Mouse (Mus musculus) brain, embryonic 18.5 days (tissue): ENCODE results near the gene Fam163b.

Experiments used
- DNase-seq: peaks from one replicate; pipeline ENCODE4 v3.0.0-alpha.2; 2012; ENCODE audit warnings: low read depth, low spot score

The Fam163b gene

GRCm38 (mm10) chr2:27141950-27142693 lies at the start of gene Fam163b:
TSS of gene Fam163b (minus strand) at chr2:27142491.
- DNase-seq = no peak

- DNase-seq = no peak
These were observed 47.7 kb upstream of the Fam163b start for GRCm38 (mm10) chr2:27189994-27190393.

GRCm38 (mm10) chr2:27187531-27187930 lies 45.2 kb upstream of the Fam163b start:
- no peak for DNase-seq

GRCm38 (mm10) chr2:27183734-27184133 lies 41.4 kb upstream of the Fam163b start:
- no peak for DNase-seq

DNA sequence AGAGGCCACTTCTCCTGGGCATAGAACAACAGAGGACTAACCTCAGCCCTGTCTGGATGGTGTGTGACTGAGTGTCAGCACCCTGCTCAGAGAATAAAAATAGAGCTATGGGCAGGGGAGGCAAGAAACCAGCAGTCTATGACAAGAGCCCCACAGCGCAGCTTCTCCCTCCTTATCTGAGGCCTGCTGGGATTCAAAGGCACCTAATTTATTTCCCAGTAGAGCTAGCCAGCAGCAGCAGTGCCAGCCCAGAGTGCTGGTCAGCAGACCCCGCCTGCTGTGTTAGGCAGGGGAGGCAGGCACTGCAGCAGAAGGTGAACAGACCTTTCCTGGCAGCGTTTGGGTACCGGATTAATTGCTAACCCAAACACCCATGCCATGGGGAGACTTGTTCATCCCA lies 39.6 kb upstream of the Fam163b start:
- DNase-seq = no peak

DNA sequence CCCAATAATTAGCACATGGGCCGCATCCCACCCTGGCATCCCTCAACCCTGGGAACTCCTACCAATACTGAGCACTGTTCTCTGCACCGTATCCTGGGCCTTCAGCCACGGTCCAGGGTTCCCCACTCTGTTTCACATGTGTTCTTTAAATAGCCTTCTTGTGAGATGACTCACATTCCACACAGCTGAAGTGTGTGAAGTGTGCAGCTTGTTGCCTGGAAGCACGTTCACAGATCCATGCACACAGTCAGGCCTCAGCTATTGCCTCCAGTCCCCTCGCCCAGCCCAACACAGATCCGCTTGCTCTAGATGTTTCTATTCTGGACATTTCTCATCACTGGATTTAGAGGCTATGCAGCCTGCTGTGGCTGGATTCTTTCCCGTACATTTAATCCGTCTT lies 36.8 kb upstream of the Fam163b start:
- no peak for DNase-seq

GRCm38 (mm10) chr2:27175696-27176267 lies 33.5 kb upstream of the Fam163b start:
- no peak for DNase-seq

GRCm38 (mm10) chr2:27174242-27174641 lies 32.0 kb upstream of the Fam163b start:
- no peak for DNase-seq

DNA sequence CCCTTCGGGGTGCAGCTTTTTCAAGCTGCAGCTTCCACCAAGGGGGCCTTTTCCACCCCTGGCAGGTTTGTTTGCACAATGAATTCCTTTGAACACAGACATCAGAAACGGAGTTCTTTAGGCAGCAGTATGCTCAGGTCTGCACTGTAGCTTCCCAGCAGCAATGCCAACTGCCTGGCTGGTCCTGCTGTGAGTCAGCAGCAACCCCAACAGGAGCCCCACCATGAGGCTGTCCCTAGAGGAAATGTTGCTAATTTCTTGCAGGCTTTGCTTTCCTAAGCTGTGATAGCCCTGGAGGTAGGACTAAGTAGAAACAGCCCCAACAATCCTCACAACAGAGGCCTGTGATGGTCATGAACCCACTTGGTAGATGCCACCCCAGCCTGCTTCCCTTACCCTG lies 24.7 kb upstream of the Fam163b start:
- DNase-seq = no peak

DNA sequence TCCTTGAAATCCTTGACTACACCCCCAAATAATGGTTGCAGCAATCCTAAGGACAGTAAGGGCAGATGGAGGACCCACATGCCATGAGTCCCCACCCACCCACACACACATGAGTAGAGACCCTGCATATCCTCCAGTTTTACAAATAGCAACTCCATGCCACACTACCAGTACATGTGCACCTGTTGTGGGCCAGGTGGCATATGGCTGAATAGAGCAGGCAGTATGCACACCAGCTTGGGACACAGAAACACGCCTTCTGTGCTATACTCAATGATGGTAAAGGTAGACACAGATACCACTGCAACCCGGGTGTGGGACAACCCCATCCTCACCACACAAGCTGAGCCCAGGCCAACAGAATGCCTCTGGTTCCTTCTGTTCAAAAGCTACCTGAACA lies 23.8 kb upstream of the Fam163b start:
- DNase-seq = no peak

DNA sequence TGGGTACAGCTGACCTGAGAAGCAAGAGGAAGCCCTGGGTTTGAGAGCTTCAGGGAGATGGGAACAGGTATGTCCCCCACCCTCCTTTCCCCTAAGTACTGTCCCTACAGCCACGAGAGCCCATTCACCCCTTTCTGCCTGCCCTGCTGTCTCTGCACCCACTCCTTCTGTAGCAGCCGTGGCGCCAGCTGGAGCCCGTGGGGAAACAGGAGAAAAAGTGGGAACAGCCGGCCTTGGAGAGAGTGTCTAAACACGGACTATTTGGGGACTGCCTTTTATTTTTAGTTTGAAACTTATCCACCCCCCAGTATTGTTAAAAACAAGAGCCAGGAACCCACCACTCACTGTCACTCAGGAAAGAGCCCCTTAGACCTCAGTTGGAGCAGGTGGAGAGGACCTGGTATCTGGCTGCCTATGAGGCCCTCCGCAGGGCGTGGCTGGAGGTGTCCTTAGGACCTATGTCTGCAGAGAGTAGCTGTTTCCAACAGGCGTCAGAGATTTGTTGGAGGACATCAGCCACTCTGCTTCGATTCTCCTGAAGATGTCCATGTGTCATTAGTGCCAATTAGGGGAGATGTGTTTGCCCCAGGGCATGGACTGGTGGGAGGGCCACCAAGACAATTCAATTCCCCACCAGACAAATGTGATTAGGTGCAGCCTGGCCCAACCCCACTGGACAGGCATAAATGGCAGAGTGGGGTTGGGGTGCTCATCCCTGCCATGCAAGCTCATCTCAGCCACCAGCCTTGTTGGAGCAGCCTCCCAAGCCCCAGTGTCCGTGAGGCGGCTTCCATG lies 22.7 kb upstream of the Fam163b start, which contains the start of gene Dbh:
Gene Dbh, plus strand, starts transcription at position 438 of the 795 bp plus-strand sequence.
- no peak for DNase-seq

- no peak for DNase-seq
These were observed 21.6 kb upstream of the Fam163b start for GRCm38 (mm10) chr2:27163851-27164250.

DNA sequence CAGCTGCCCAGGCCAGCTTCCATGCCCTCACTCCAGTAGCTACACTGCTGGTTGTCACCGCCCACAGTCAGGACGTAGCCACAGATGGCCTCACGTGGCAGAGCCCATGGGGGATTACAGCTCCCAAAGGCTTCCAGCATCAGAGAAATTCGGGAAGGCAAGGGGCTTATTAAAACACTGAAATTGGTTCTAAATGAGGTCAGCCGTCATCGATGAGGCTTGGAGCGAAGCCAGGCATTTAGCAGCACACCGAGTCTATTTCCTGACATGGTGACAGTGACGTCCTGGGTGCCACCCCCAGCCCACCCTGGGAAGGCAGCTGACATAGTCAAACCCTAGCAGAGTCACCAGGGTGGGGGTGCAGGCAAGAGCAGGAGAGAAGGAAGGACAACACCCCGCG lies 20.4 kb upstream of the Fam163b start:
- no peak for DNase-seq

GRCm38 (mm10) chr2:27161526-27161925 lies 19.2 kb upstream of the Fam163b start:
- no peak for DNase-seq

- DNase-seq = no peak
These were observed 14.3 kb upstream of the Fam163b start for GRCm38 (mm10) chr2:27156596-27156995.

DNA sequence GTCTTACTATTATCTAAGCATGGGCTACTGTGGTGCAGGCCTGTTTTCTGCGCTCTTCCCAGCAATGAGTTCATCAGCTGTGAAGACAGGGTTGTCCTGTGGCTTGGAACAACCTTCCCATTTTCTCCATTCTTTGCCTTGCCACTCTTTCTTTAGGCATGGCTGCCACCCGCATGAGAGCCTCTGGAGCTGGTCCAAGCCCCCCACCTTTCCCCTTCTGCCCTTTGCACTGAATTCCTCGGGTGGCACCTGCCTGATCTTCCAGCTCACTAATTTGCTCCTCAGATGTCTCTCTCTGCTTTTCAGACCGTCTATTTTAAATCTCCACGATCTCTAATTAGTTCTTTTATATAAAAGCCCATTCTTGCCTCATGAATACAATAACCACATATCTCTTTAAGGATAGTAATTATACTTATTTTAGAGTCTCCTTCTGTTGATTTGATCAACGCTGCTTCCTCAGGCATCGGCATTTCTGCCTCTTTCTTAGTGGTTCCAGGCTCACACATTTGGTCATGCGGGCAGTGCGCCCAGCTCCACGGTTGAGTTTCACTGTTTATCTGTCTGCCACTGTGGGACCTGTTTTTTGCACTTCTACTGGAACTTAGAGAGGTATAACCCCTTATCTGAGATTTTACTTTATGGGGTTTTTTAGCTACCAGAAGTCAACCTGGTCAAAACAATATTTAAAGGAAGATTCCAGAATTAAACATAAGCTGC lies 12.3 kb upstream of the Fam163b start:
- DNase-seq = no peak

DNA sequence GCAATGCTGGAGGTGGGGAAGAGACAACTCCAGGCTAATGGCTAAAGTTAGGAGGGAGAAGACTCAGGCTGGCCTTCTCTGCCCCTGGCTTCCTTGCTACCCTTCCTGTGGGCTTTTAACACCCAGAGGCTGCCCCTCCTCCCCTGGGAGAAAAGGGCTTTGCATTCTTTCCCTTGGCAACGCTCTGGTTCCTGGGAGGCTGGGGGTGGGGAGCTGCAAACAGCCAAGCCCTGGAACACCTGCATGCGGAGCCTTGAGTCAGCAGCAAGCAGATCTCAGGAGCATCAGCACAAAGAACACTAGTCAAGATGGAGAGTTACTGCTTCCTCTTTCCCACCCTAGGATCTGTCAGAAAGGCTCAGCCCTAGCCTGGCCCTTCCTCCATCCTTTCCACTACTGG lies 7.2 kb upstream of the Fam163b start:
- DNase-seq = no peak

GRCm38 (mm10) chr2:27146840-27147239 lies 4.5 kb upstream of the Fam163b start:
- no peak for DNase-seq

GRCm38 (mm10) chr2:27144957-27145356 lies 2.7 kb upstream of the Fam163b start:
- DNase-seq = no peak

GRCm38 (mm10) chr2:27138356-27138755 lies 3.9 kb downstream of the Fam163b start:
- no peak for DNase-seq

GRCm38 (mm10) chr2:27136789-27137188 lies 5.5 kb downstream of the Fam163b start:
- DNase-seq = no peak

DNA sequence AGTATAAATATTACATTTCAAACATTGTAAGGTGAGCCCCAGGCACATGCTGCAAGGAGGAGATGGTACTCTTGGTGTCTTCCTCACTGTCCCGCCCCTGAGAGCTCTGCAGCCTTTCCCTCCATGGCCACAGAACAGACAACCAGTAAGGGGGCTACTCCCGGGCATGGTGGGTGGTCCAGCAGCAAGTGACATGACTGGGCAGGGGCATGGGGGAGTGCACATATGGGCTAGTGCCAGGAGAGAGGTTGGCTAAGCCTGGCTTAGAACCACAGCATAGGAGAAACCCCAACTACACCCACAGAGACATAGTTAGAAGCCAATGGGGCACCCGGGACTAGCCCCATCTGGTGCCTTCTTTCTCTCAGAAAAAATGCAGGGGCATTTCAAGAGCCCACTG lies 6.0 kb downstream of the Fam163b start:
- DNase-seq = no peak
